Mouse (Mus musculus): Measurements from ENCODE around the gene Rdh16f1. TPM values are rescaled to one million over a fixed set of nuclear protein-coding genes. Genes with fewer than 3 reads are reported as not detected.

Gene Rdh16f1
- polyA plus RNA-seq, 1 experiment from 2014 or later: 0.67 TPM

DNA sequence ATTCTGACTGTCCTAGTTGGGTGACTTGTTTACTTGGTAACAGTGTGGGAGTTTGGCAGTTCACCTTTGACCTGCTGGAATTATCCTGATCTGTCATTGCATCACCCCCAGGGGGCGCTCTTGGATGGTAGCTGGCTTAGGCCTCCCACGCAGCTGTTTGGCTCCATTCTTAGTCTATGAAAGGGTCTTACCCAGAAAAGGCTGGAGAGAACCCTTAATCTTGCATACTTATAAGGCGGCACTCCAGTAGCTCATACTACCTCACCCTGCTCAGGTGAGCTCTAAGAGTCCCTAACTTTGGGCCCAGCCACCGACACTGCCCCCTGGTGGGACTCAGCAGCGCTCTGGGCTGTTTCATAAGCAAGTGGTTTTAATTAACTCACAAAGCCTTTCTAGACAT is 14.9 kb upstream of the Rdh16f1 start:
- Histone ChIP-seq H3K9ac (ENCODE audit: low read length) (no peak overlapping the region), H3K4me3 (ENCODE audit: low read depth, low read length) (no peak overlapping the region), H3K27ac (replicated peaks) (no peak overlapping the region), H3K4me2 (replicated peaks; ENCODE audit: low read depth) (no peak overlapping the region), H3K36me3 (ENCODE audit: control insufficient read depth, insufficient read depth, low read length) (peaks cover 22% of the 10 kb centered on the region), H3K9me3 (ENCODE audit: control insufficient read depth, low read length) (no peaks in the 10 kb centered on the region), H3K4me1 (replicated peaks; ENCODE audit: control insufficient read depth, insufficient read depth) (no peaks in the 10 kb centered on the region), H3K27me3 (ENCODE audit: control insufficient read depth, insufficient read depth, low read length) (no peaks in the 10 kb centered on the region)
- TF ChIP-seq CTCF (IDR thresholded peaks at IDR 0.05; ENCODE audit: low read depth): peak; percentile 73
- no peak for TF ChIP-seq EP300 (optimal IDR thresholded peaks at IDR 0.05)
- peak; percentile 54 for DNase-seq (ENCODE audit: low spot score)
- peak; percentile 40; the same call in 1 of the 2 replicates for ATAC-seq (ENCODE audit: low FRiP score, low TSS enrichment)
- 66% methylated on average over 5 of the region's 5 CpGs for WGBS

DNA sequence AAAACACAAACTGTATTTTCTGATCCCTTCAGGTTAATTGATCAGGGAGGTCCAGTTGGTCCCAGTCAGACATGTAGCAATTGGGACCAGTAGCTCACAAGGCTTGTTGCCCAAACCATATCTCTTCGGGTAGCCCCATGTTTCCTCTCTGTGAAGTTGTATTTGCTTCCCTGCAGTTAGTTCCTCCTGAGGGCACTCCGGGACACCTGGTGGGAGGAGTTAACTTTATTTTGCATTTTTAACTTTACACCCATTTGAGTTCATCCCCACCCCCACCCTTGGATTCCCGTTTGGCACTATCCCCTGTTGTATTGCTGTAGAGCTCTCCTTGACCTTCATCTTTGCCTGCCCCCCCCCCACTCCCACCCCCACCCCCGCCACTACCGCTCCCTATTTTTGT is 13.7 kb upstream of the Rdh16f1 start:
- 65% methylated on average over 5 of the region's 5 CpGs for WGBS
- H3K27me3 ChIP-seq (ENCODE audit: control insufficient read depth, insufficient read depth, low read length): no peaks in the 10 kb centered on the region
- no peak overlapping the region for H3K4me3 ChIP-seq (ENCODE audit: low read depth, low read length)
- TF ChIP-seq EP300 (optimal IDR thresholded peaks at IDR 0.05): no peak
- no peak for TF ChIP-seq CTCF (IDR thresholded peaks at IDR 0.05; ENCODE audit: low read depth)
- no peak overlapping the region for H3K9ac ChIP-seq (ENCODE audit: low read length)
- no peak for ATAC-seq (ENCODE audit: low FRiP score, low TSS enrichment)
- DNase-seq (ENCODE audit: low spot score): no peak
- no peak overlapping the region for H3K27ac ChIP-seq (replicated peaks)
- H3K36me3 ChIP-seq (ENCODE audit: control insufficient read depth, insufficient read depth, low read length): peaks cover 22% of the 10 kb centered on the region
- no peak overlapping the region for H3K4me2 ChIP-seq (replicated peaks; ENCODE audit: low read depth)
- no peaks in the 10 kb centered on the region for H3K4me1 ChIP-seq (replicated peaks; ENCODE audit: control insufficient read depth, insufficient read depth)
- H3K9me3 ChIP-seq (ENCODE audit: control insufficient read depth, low read length): no peaks in the 10 kb centered on the region

DNA sequence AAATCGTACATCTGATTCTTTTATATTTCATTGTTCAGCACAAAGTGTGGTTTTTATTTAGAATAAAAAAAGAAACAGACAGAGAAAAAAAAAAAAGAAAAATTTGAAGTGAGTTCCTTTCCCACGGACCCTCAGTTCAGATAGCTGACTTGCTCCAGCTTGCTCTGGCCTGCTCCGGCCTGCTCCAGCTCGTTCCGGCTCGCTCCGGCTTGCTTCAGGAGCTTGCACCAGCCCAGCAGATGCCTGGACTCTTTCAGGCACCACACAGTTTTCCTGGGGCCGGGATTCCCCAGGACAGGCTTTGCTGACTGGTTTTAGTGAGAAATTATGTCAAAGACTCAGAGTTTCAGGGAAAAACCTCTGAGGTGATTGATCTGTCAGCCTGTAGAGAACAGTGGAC is 12.3 kb upstream of the Rdh16f1 start:
- no peak overlapping the region for H3K27ac ChIP-seq (replicated peaks)
- H3K27me3 ChIP-seq (ENCODE audit: control insufficient read depth, insufficient read depth, low read length): no peaks in the 10 kb centered on the region
- no peaks in the 10 kb centered on the region for H3K9me3 ChIP-seq (ENCODE audit: control insufficient read depth, low read length)
- H3K4me1 ChIP-seq (replicated peaks; ENCODE audit: control insufficient read depth, insufficient read depth): no peaks in the 10 kb centered on the region
- 84% methylated on average over 8 of the region's 8 CpGs for WGBS
- no peak for TF ChIP-seq CTCF (IDR thresholded peaks at IDR 0.05; ENCODE audit: low read depth)
- TF ChIP-seq EP300 (optimal IDR thresholded peaks at IDR 0.05): no peak
- DNase-seq (ENCODE audit: low spot score): no peak
- peaks cover 22% of the 10 kb centered on the region for H3K36me3 ChIP-seq (ENCODE audit: control insufficient read depth, insufficient read depth, low read length)
- H3K4me3 ChIP-seq (ENCODE audit: low read depth, low read length): no peak overlapping the region
- ATAC-seq (ENCODE audit: low FRiP score, low TSS enrichment): no peak
- H3K9ac ChIP-seq (ENCODE audit: low read length): no peak overlapping the region
- no peak overlapping the region for H3K4me2 ChIP-seq (replicated peaks; ENCODE audit: low read depth)

- Histone ChIP-seq H3K4me2 (replicated peaks; ENCODE audit: low read depth) (no peak overlapping the region; the same call in 1 of the 2 replicates), H3K27ac (replicated peaks) (no peak overlapping the region), H3K4me3 (ENCODE audit: low read depth, low read length) (no peak overlapping the region), H3K9ac (ENCODE audit: low read length) (no peak overlapping the region), H3K27me3 (ENCODE audit: control insufficient read depth, insufficient read depth, low read length) (no peaks in the 10 kb centered on the region), H3K36me3 (ENCODE audit: control insufficient read depth, insufficient read depth, low read length) (peaks cover 7% of the 10 kb centered on the region), H3K4me1 (replicated peaks; ENCODE audit: control insufficient read depth, insufficient read depth) (no peaks in the 10 kb centered on the region), H3K9me3 (ENCODE audit: control insufficient read depth, low read length) (no peaks in the 10 kb centered on the region)
- DNase-seq (ENCODE audit: low spot score): no peak
- 10% methylated on average over 7 of the region's 8 CpGs for WGBS
- no peak; the same call in 1 of the 2 replicates for ATAC-seq (ENCODE audit: low FRiP score, low TSS enrichment)
- TF ChIP-seq EP300 (optimal IDR thresholded peaks at IDR 0.05): no peak
- TF ChIP-seq CTCF (IDR thresholded peaks at IDR 0.05; ENCODE audit: low read depth): no peak
Observed at GRCm38 (mm10) chr10:127748847-127749612, 10.6 kb upstream of the Rdh16f1 start.

- H3K36me3 ChIP-seq (ENCODE audit: control insufficient read depth, insufficient read depth, low read length): 0 out of 2 replicates have a peak, but pooled peaks cover 3% of the 10 kb centered on the region
- no peaks in the 10 kb centered on the region for H3K9me3 ChIP-seq (ENCODE audit: control insufficient read depth, low read length)
- H3K4me2 ChIP-seq (replicated peaks; ENCODE audit: low read depth): 0 out of 2 replicates have a peak overlapping the region, but pooled peaks have one; percentile 32
- 61% methylated on average over 24 of the region's 24 CpGs for WGBS
- no peaks in the 10 kb centered on the region for H3K27me3 ChIP-seq (ENCODE audit: control insufficient read depth, insufficient read depth, low read length)
- ATAC-seq (ENCODE audit: low FRiP score, low TSS enrichment) (no peak), DNase-seq (ENCODE audit: low spot score) (no peak)
- no peaks in the 10 kb centered on the region for H3K4me1 ChIP-seq (replicated peaks; ENCODE audit: control insufficient read depth, insufficient read depth)
- H3K4me3 ChIP-seq (ENCODE audit: low read depth, low read length): no peak overlapping the region
- no peak overlapping the region for H3K27ac ChIP-seq (replicated peaks)
- H3K9ac ChIP-seq (ENCODE audit: low read length): no peak overlapping the region
- no peak for TF ChIP-seq EP300 (optimal IDR thresholded peaks at IDR 0.05)
- TF ChIP-seq CTCF (IDR thresholded peaks at IDR 0.05; ENCODE audit: low read depth): no peak
Observed at GRCm38 (mm10) chr10:127750136-127750777, 9.3 kb upstream of the Rdh16f1 start.

GRCm38 (mm10) chr10:127751548-127751947 is 8.0 kb upstream of the Rdh16f1 start, which contains the start of gene Gpr182:
Gpr182 (minus strand) TSS chr10:127751732.
- no peak within 1 kb of the TSS for H3K27ac ChIP-seq (replicated peaks)
- no peaks in the 10 kb centered on the region for H3K4me1 ChIP-seq (replicated peaks; ENCODE audit: control insufficient read depth, insufficient read depth)
- H3K36me3 ChIP-seq (ENCODE audit: control insufficient read depth, insufficient read depth, low read length): 0 out of 2 replicates have a peak, but pooled peaks cover 3% of the 10 kb centered on the region
- H3K27me3 ChIP-seq (ENCODE audit: control insufficient read depth, insufficient read depth, low read length): no peaks in the 10 kb centered on the region
- H3K4me2 ChIP-seq (replicated peaks; ENCODE audit: low read depth): no peak within 1 kb of the TSS
- H3K4me3 ChIP-seq (ENCODE audit: low read depth, low read length): no peak within 1 kb of the TSS
- DNase-seq (ENCODE audit: low spot score) (no peak), ATAC-seq (ENCODE audit: low FRiP score, low TSS enrichment) (no peak)
- H3K9me3 ChIP-seq (ENCODE audit: control insufficient read depth, low read length): no peaks in the 10 kb centered on the region
- H3K9ac ChIP-seq (ENCODE audit: low read length): no peak within 1 kb of the TSS
- TF ChIP-seq EP300 (optimal IDR thresholded peaks at IDR 0.05) (no peak), CTCF (IDR thresholded peaks at IDR 0.05; ENCODE audit: low read depth) (no peak)
- 55% methylated on average over 8 of the region's 8 CpGs for WGBS
